In genomic region chr6:101354887-101355286, GRCm38 (mm10) we compare ENCODE assay signal across 20 mouse cellular contexts. TPM values are rescaled to one million over a fixed set of nuclear protein-coding genes. Genes with fewer than 3 reads are reported as not detected.
DNase-seq lines count a peak whose midpoint lies in the region; ATAC-seq and TF ChIP-seq lines count a peak whose summit lies in the region.
"Had no signal": no experiment of that assay in that cellular context is flagged by ENCODE, and none has a peak within 500 bp of the region (broad histone marks: within the 10 kb centered on the region; RNA-seq: fewer than 3 reads in every experiment).

No protein-coding gene starts in this region.

- DNase-seq in heart, adult 2 months, result no peak
- no peak for DNase-seq in heart, adult 8-10 months (ENCODE audit: low spot score)
- DNase-seq in heart, postnatal 0 days (ENCODE audit: low spot score), result no peak
- DNase-seq in heart, postnatal 4 days, result no peak
- peak; percentile 39 for DNase-seq in 3T3-L1 (ENCODE audit: low read depth, low spot score)
- no peak for DNase-seq in layer of hippocampus, postnatal 36 days
- DNase-seq in spleen, postnatal 36 days (ENCODE audit: low spot score in 2 of 2), result no peak
- DNase-seq: adrenal gland, postnatal 14 days; cerebellum, adult 8-10 months; kidney, adult 8-10 months; layer of hippocampus, adult 9-11 months; thymus, postnatal 14 days had no signal

- WGBS in heart, adult 2 months, result 58% methylated on average over 1 of the region's 1 CpGs
- 26% methylated on average over 1 of the region's 1 CpGs for WGBS in heart, postnatal 0 days
- 48% methylated on average over 1 of the region's 1 CpGs for WGBS in embryonic facial prominence, embryonic 15.5 days

- no peaks in the 10 kb centered on the region for H3K9me3 ChIP-seq in heart, postnatal 0 days (replicated peaks; ENCODE audit: control insufficient read depth, low read length)
- no peaks in the 10 kb centered on the region for H3K9me3 ChIP-seq in embryonic facial prominence, embryonic 15.5 days (replicated peaks)
- H3K9me3 ChIP-seq: forebrain, embryonic 15.5 days; neural tube, embryonic 12.5 days had no signal

- peak overlapping the region; percentile 44 for H3K4me2 ChIP-seq in heart, postnatal 0 days (ENCODE audit: low read depth, low read length)
- H3K4me2 ChIP-seq in embryonic facial prominence, embryonic 15.5 days (replicated peaks), result 0 out of 2 replicates have a peak overlapping the region, but pooled peaks have one; percentile 6
- H3K4me2 ChIP-seq: forebrain, embryonic 15.5 days; liver, embryonic 11.5 days; neural tube, embryonic 12.5 days had no signal

- no peak for ATAC-seq in heart, postnatal 0 days (ENCODE audit: insufficient read depth, low read depth)
- ATAC-seq in embryonic facial prominence, embryonic 15.5 days (ENCODE audit: insufficient number of reproducible peaks, low FRiP score, low TSS enrichment, low read depth), result no peak
- ATAC-seq: hindbrain, postnatal 0 days had no signal

- no peak overlapping the region for H3K4me3 ChIP-seq in heart, adult 2 months
- H3K4me3 ChIP-seq in heart, postnatal 0 days (ENCODE audit: low read depth, low read length), result 0 out of 2 replicates have a peak overlapping the region, but pooled peaks have one; percentile 7
- no peak overlapping the region for H3K4me3 ChIP-seq in embryonic facial prominence, embryonic 15.5 days (replicated peaks)
- H3K4me3 ChIP-seq: forebrain, embryonic 15.5 days; neural tube, embryonic 12.5 days had no signal

- no peak for TF ChIP-seq EP300 in heart, adult 2 months (IDR thresholded peaks at IDR 0.05; ENCODE audit: insufficient read depth, low read depth, low read length)
- no peak for TF ChIP-seq EP300 in heart, postnatal 0 days (IDR thresholded peaks at IDR 0.05; ENCODE audit: low read depth)

- H3K79me2 ChIP-seq in heart, adult 2 months (replicated peaks; ENCODE audit: control insufficient read depth, insufficient read depth, low read length), result no peaks in the 10 kb centered on the region

- TF ChIP-seq POLR2A in heart, adult 2 months (IDR thresholded peaks at IDR 0.05; ENCODE audit: insufficient read depth, low read depth, low read length), result no peak

- intact Hi-C loops in heart, adult 2 months (cut with DNase I), result no loop called here

- peaks cover 5% of the 10 kb centered on the region for H3K36me3 ChIP-seq in heart, adult 2 months (ENCODE audit: control insufficient read depth, insufficient read depth, low read length)
- no peaks in the 10 kb centered on the region; the same call in 1 of the 2 replicates for H3K36me3 ChIP-seq in heart, postnatal 0 days (replicated peaks; ENCODE audit: control insufficient read depth, insufficient read depth, low read length)
- no peaks in the 10 kb centered on the region for H3K36me3 ChIP-seq in embryonic facial prominence, embryonic 15.5 days
- H3K36me3 ChIP-seq: forebrain, embryonic 15.5 days; neural tube, embryonic 12.5 days had no signal

- H3K27ac ChIP-seq in heart, adult 2 months, result peak overlapping the region; percentile 56
- H3K27ac ChIP-seq in heart, postnatal 0 days (ENCODE audit: low read depth), result peak overlapping the region; percentile 88
- peak overlapping the region; percentile 67 for H3K27ac ChIP-seq in embryonic facial prominence, embryonic 15.5 days (replicated peaks)
- H3K27ac ChIP-seq: forebrain, embryonic 15.5 days; hindbrain, postnatal 0 days; neural tube, embryonic 12.5 days had no signal

- peaks cover 7% of the 10 kb centered on the region for H3K4me1 ChIP-seq in heart, adult 2 months (ENCODE audit: control insufficient read depth, insufficient read depth, low read length)
- peaks cover 58% of the 10 kb centered on the region for H3K4me1 ChIP-seq in heart, postnatal 0 days (ENCODE audit: control insufficient read depth, insufficient read depth)
- peaks cover 60% of the 10 kb centered on the region for H3K4me1 ChIP-seq in embryonic facial prominence, embryonic 15.5 days

- TF ChIP-seq CTCF in heart, adult 2 months (IDR thresholded peaks at IDR 0.05), result no peak
- no peak for TF ChIP-seq CTCF in heart, postnatal 0 days (IDR thresholded peaks at IDR 0.05; ENCODE audit: low read depth)

- no peak overlapping the region for H3K9ac ChIP-seq in heart, adult 2 months (ENCODE audit: low read depth, low read length)
- H3K9ac ChIP-seq in heart, postnatal 0 days (replicated peaks; ENCODE audit: low read depth, low read length), result no peak overlapping the region
- H3K9ac ChIP-seq in embryonic facial prominence, embryonic 15.5 days, result no peak overlapping the region
- H3K9ac ChIP-seq: forebrain, embryonic 15.5 days; neural tube, embryonic 12.5 days had no signal

- H3K27me3 ChIP-seq in heart, adult 2 months (ENCODE audit: control insufficient read depth, insufficient read depth, low read length), result no peaks in the 10 kb centered on the region
- H3K27me3 ChIP-seq in heart, postnatal 0 days (ENCODE audit: control insufficient read depth, insufficient read depth, low read length), result no peaks in the 10 kb centered on the region
- H3K27me3 ChIP-seq in embryonic facial prominence, embryonic 15.5 days, result no peaks in the 10 kb centered on the region
- H3K27me3 ChIP-seq: forebrain, embryonic 15.5 days; neural tube, embryonic 12.5 days had no signal

RNA-seq across cellular contexts. Expression of gene Pdzrn3, which starts 22.8 kb away (rescaled TPM):
- total RNA-seq in heart, adult 2 months (2021), result 10 to 100 TPM; 28.7 to 32.2 TPM
- polyA plus RNA-seq in heart, adult 2 months (2012; rRNA removed), result 19.3 and 21.8 TPM in 2 replicates
- total RNA-seq in heart, adult 8-10 months (2022), result 10 to 100 TPM; 25.9 to 30.4 (median 28.3) TPM
- 116 and 128 TPM in 2 replicates for total RNA-seq in heart, postnatal 0 days (2014; rRNA removed; ENCODE audit: low replicate concordance)
- 7.6 and 12.2 TPM in 2 replicates for polyA plus RNA-seq in heart, postnatal 0 days (2015; fragmentation: Nextera tagmentation; extraction: Ambion mirVana)
- total RNA-seq in heart, postnatal 4 days (2021), result 10 to 100 TPM; 62.6 to 68.3 TPM
- polyA plus RNA-seq in embryonic facial prominence, embryonic 15.5 days (2015; fragmentation: Nextera tagmentation; extraction: Ambion mirVana), result 17.0 and 18.5 TPM in 2 replicates
- total RNA-seq in layer of hippocampus, postnatal 36 days (2021), result 1 to 10 TPM; 8.6 to 9.0 TPM
- total RNA-seq: common myeloid progenitor, adult 5-6 weeks; hematopoietic stem cell, adult 5-6 weeks; megakaryocyte-erythroid progenitor cell, adult 5-6 weeks had no signal
